Mouse (Mus musculus): ENCODE data around the gene Foxp1. TPM values are rescaled to one million over a fixed set of nuclear protein-coding genes. Genes with fewer than 3 reads are reported as not detected.

Foxp1 gene
- polyA plus RNA-seq, 2 experiments = 7.9 to 10.6 TPM

DNA sequence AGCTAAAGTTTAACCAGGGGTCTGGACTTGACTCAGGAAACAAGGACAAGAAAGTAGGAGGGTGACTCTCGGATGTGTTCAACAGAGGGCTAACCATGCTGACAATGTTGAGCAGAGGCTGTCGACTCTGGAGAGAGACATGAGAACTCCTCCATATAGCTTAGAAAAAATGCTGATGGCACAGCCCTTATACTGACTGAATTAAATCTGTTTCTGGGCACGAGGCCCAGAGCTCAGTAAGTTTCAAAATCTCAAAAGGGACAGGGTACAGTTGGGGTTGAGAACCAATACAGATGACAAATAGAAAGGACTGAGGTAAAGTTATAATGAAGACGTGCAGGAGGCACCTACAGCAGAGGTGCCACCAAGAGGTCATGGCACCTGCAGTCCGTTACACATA is 241.9 kb downstream of the Foxp1 start:
- no peak overlapping the region for H3K4me3 ChIP-seq (ENCODE audit: insufficient read depth in 1 of 2, low read depth in 2 of 2, low read length in 2 of 2)
- no peak overlapping the region for H3K9ac ChIP-seq (replicated peaks)
- no peak for ATAC-seq (ENCODE audit: insufficient read depth)
- H3K36me3 ChIP-seq (replicated peaks; ENCODE audit: control insufficient read depth, insufficient read depth, low read depth) = no peaks in the 10 kb centered on the region
- no peak overlapping the region for H3K27ac ChIP-seq
- no peaks in the 10 kb centered on the region for H3K27me3 ChIP-seq (ENCODE audit: control insufficient read depth, insufficient read depth, low read length)
- peaks cover 0 to 23% of the 10 kb centered on the region in 2 experiments; a peak in 2 of 4 replicates for H3K4me1 ChIP-seq (replicated peaks; ENCODE audit: control insufficient read depth in 2 of 2, insufficient read depth in 2 of 2, low read length in 1 of 2)
- TF ChIP-seq EP300 (IDR thresholded peaks at IDR 0.05; ENCODE audit: low read depth) = no peak
- TF ChIP-seq CTCF (IDR thresholded peaks at IDR 0.05; ENCODE audit: low read depth) = no peak
- H3K9me3 ChIP-seq (ENCODE audit: control insufficient read depth, low read length) = no peaks in the 10 kb centered on the region
- no peak overlapping the region for H3K4me2 ChIP-seq (ENCODE audit: low read depth)
- WGBS (ENCODE audit: insufficient replicate concordance) = 63% methylated on average over 5 of the region's 5 CpGs
- DNase-seq (ENCODE audit: low read depth in 3 of 3, low spot score in 3 of 3) = no peak

- TF ChIP-seq CTCF (IDR thresholded peaks at IDR 0.05; ENCODE audit: low read depth) (no peak), EP300 (IDR thresholded peaks at IDR 0.05; ENCODE audit: low read depth) (no peak)
- no peak overlapping the region for H3K4me3 ChIP-seq (ENCODE audit: insufficient read depth in 1 of 2, low read depth in 2 of 2, low read length in 2 of 2)
- WGBS (ENCODE audit: insufficient replicate concordance) = 50% methylated on average over 1 of the region's 1 CpGs
- no peaks in the 10 kb centered on the region for H3K27me3 ChIP-seq (ENCODE audit: control insufficient read depth, insufficient read depth, low read length)
- DNase-seq (ENCODE audit: low read depth in 3 of 3, low spot score in 3 of 3) = no peak
- H3K4me1 ChIP-seq (replicated peaks; ENCODE audit: control insufficient read depth in 2 of 2, insufficient read depth in 2 of 2, low read length in 1 of 2) = peaks cover 0 to 17% of the 10 kb centered on the region in 2 experiments; a peak in 2 of 4 replicates
- H3K4me2 ChIP-seq (ENCODE audit: low read depth) = no peak overlapping the region
- no peak overlapping the region for H3K27ac ChIP-seq
- no peak overlapping the region for H3K9ac ChIP-seq (replicated peaks)
- no peaks in the 10 kb centered on the region for H3K9me3 ChIP-seq (ENCODE audit: control insufficient read depth, low read length)
- no peaks in the 10 kb centered on the region for H3K36me3 ChIP-seq (replicated peaks; ENCODE audit: control insufficient read depth, insufficient read depth, low read depth)
- ATAC-seq (ENCODE audit: insufficient read depth) = no peak
These were observed 245.3 kb downstream of the Foxp1 start for GRCm38 (mm10) chr6:99277251-99277650.

DNA sequence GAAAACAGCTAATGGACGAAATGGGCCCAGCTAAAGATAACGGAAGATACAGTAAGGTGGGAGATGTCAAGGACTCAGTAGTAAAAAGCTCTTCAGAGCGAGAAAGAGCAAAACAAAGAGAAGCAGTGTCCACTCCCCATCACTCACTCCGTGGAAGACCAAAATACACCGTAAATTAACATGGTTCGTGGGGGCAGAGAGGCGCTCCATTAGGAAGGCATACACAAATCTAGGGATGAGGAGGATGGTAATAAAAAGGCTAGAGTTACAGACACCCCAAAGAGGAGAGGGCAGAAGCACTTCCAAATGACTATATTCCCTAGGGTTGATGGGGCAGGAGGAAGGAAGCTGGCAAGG is 246.2 kb downstream of the Foxp1 start:
- Histone ChIP-seq H3K4me2 (ENCODE audit: low read depth) (no peak overlapping the region), H3K4me3 (ENCODE audit: insufficient read depth in 1 of 2, low read depth in 2 of 2, low read length in 2 of 2) (no peak overlapping the region), H3K4me1 (replicated peaks; ENCODE audit: control insufficient read depth in 2 of 2, insufficient read depth in 2 of 2, low read length in 1 of 2) (peaks cover 0 to 19% of the 10 kb centered on the region in 2 experiments; a peak in 2 of 4 replicates), H3K27me3 (ENCODE audit: control insufficient read depth, insufficient read depth, low read length) (no peaks in the 10 kb centered on the region), H3K9me3 (ENCODE audit: control insufficient read depth, low read length) (no peaks in the 10 kb centered on the region), H3K9ac (replicated peaks) (no peak overlapping the region), H3K36me3 (replicated peaks; ENCODE audit: control insufficient read depth, insufficient read depth, low read depth) (no peaks in the 10 kb centered on the region), H3K27ac (no peak overlapping the region)
- WGBS (ENCODE audit: insufficient replicate concordance) = 67% methylated on average over 7 of the region's 7 CpGs
- TF ChIP-seq EP300 (IDR thresholded peaks at IDR 0.05; ENCODE audit: low read depth) (no peak), CTCF (IDR thresholded peaks at IDR 0.05; ENCODE audit: low read depth) (no peak)
- ATAC-seq (ENCODE audit: insufficient read depth) (no peak), DNase-seq (ENCODE audit: low read depth in 3 of 3, low spot score in 3 of 3) (no peak)

GRCm38 (mm10) chr6:99275381-99276296 is 246.9 kb downstream of the Foxp1 start:
- Histone ChIP-seq H3K9ac (replicated peaks) (no peak overlapping the region), H3K4me2 (ENCODE audit: low read depth) (peak overlapping the region; percentile 18), H3K27ac (no peak overlapping the region), H3K36me3 (replicated peaks; ENCODE audit: control insufficient read depth, insufficient read depth, low read depth) (no peaks in the 10 kb centered on the region), H3K27me3 (ENCODE audit: control insufficient read depth, insufficient read depth, low read length) (no peaks in the 10 kb centered on the region), H3K9me3 (ENCODE audit: control insufficient read depth, low read length) (no peaks in the 10 kb centered on the region), H3K4me1 (replicated peaks; ENCODE audit: control insufficient read depth in 2 of 2, insufficient read depth in 2 of 2, low read length in 1 of 2) (peaks cover 0 to 20% of the 10 kb centered on the region in 2 experiments; a peak in 2 of 4 replicates), H3K4me3 (ENCODE audit: insufficient read depth in 1 of 2, low read depth in 2 of 2, low read length in 2 of 2) (no peak overlapping the region)
- TF ChIP-seq EP300 (IDR thresholded peaks at IDR 0.05; ENCODE audit: low read depth) = no peak
- TF ChIP-seq CTCF (IDR thresholded peaks at IDR 0.05; ENCODE audit: low read depth) = no peak
- DNase-seq (ENCODE audit: low read depth in 3 of 3, low spot score in 3 of 3) (no peak), ATAC-seq (ENCODE audit: insufficient read depth) (no peak)
- WGBS (ENCODE audit: insufficient replicate concordance) = 54% methylated on average over 21 of the region's 21 CpGs

- TF ChIP-seq EP300 (IDR thresholded peaks at IDR 0.05; ENCODE audit: low read depth) = no peak
- no peak for TF ChIP-seq CTCF (IDR thresholded peaks at IDR 0.05; ENCODE audit: low read depth)
- H3K9ac ChIP-seq (replicated peaks) = no peak overlapping the region
- no peak for DNase-seq (ENCODE audit: low read depth in 3 of 3, low spot score in 3 of 3)
- WGBS (ENCODE audit: insufficient replicate concordance) = 68% methylated on average over 5 of the region's 5 CpGs
- H3K27ac ChIP-seq = no peak overlapping the region
- H3K9me3 ChIP-seq (ENCODE audit: control insufficient read depth, low read length) = no peaks in the 10 kb centered on the region
- peaks cover 0 to 20% of the 10 kb centered on the region in 2 experiments; a peak in 2 of 4 replicates for H3K4me1 ChIP-seq (replicated peaks; ENCODE audit: control insufficient read depth in 2 of 2, insufficient read depth in 2 of 2, low read length in 1 of 2)
- no peaks in the 10 kb centered on the region for H3K27me3 ChIP-seq (ENCODE audit: control insufficient read depth, insufficient read depth, low read length)
- H3K4me3 ChIP-seq (ENCODE audit: insufficient read depth in 1 of 2, low read depth in 2 of 2, low read length in 2 of 2) = no peak overlapping the region
- H3K4me2 ChIP-seq (ENCODE audit: low read depth) = no peak overlapping the region
- no peaks in the 10 kb centered on the region for H3K36me3 ChIP-seq (replicated peaks; ENCODE audit: control insufficient read depth, insufficient read depth, low read depth)
- no peak for ATAC-seq (ENCODE audit: insufficient read depth)
These were observed 247.9 kb downstream of the Foxp1 start for GRCm38 (mm10) chr6:99274667-99275066.
